Mouse (Mus musculus): Measurements from ENCODE around the gene Trnp1.

DNA sequence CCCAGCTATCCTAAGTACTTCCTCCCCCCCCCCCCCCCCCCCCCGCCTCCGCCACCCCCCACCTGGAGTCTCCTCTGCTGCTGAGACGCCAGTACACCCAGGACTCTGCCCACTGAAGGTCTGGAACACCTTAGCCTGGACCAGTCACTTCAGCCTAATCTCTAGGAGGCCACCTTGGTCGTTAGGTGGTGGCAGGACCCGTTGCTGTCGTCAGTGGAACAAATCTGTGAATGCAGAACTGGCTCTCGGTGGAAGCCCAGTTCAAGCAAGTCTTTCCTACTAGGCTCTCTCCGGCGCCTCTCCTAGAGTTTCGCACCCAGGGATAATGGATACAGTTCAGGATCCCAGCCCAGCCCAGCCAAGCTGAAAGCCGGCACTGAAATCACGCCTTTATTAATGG, 4.5 kb downstream of the Trnp1 start:
- TF ChIP-seq GATA1 (IDR thresholded peaks at IDR 0.05; ENCODE audit: borderline replicate concordance, low read length) (no peak), FLI1 (IDR thresholded peaks at IDR 0.05; ENCODE audit: low read length) (no peak)

Measured in megakaryocyte, embryonic 14.5 days (primary cell).